Mouse (Mus musculus) cerebellum, postnatal 10 days (tissue): ENCODE results near the gene Nom1.
"Not testable (repeated sequence)": the region's sequence is repeated elsewhere in the genome, so short reads cannot be mapped to it uniquely, and the experiment has no call there.

Experiments used
- DNase-seq, 2 experiments: peaks; one replicate each; pipeline ENCODE4 v3.0.0; 2021; ENCODE audit warnings: mixed read lengths in 2 of 2

Gene Nom1

DNA sequence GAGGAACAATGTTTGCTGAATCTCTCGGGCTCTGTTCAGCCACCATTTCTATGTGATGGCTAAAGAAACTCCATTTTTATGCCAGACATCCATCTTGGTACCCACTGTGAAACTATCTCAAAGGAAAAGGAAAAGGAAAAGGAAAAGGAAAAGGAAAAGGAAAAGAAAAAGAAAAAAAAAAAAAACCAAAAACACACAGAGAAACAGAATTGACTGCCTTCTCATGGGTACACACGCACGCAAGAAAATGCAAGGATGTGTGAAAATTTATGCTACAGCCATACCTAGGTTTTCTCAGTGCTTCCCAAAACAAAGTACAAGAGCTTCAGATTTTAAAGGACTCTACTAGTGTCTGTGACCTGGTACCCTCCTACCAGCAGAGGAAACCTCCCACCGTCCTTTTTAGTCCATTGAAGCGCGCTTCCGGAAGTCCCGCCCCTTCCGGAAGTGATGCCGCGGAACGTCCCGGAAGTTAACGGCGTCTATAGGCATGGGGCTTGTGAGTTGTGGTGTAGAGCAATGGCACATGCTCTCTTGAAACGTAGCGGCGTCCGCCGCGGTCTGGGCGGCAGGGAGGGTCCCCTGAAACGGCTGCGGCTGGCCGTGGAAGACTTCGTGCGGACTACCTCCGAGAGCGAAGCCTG is at the start of gene Nom1:
Nom1 (plus strand) TSS at position 437 of the 644 bp plus-strand sequence.
- DNase-seq = peak; percentile 94 to 95

- DNase-seq = no peak
These were observed 46.9 kb upstream of the Nom1 start for GRCm38 (mm10) chr5:29387591-29387990.

- no peak for DNase-seq
These were observed 46.1 kb upstream of the Nom1 start for GRCm38 (mm10) chr5:29388181-29388943.

- DNase-seq = peak; percentile 92 to 94
These were observed 45.3 kb upstream of the Nom1 start for GRCm38 (mm10) chr5:29388944-29389765.

DNA sequence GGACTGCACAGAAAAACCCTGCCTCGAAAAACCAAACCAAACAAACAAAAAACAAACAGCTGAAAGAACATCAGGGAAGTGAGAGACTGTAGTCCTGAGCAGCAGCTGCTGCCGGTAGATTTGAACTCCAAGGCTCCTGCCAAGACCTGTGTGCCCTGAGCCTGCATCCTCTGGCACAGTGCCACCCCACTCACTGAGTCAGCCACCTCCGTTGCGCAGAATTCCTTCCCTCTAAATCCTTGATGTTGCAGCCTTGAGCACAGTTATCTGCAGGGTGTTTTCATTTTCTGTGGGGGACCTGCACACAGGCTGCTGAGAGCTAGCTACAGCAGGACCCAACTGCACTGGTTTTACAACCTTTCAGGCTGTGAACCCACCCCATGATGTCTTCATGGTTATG is 36.0 kb upstream of the Nom1 start:
- DNase-seq = peak; percentile 47 to 49

DNA sequence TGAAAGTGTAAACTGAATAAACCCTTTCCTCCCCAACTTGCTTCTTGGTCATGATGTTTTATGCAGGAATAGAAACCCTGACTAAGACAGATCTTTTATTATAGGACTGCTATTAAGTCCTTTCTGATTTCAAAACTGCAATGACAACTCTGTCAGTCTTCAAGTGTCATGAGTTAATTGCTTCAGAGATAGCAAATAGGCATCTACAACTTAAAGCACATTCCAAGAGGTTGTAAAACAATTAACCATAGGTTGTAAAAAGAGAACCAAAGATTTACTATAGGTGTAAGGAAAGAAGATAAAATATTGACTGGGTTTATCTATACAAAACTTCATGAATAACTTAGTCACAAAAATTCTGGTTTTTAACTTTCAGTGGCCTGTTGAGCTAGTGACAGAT is 23.6 kb upstream of the Nom1 start:
- no peak for DNase-seq

DNA sequence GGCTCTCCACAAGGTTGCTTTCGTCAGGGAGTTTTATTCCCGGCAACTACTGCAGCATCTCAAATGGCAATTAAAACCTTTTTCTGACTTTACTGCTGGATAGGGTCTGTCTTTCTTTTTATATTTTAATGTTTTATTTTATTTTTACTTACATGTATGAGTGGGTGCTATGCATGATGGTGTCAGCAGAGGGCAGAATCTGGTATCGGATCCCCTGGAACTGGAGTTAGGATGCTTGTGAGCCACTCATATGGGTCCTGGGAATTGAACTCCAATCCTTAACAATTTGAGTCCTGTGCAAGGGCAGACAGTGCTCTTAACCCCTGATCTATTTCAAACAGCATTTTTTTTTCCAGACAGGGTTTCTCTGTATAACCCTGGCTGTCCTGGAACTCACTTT is 21.4 kb upstream of the Nom1 start:
- DNase-seq = no peak

GRCm38 (mm10) chr5:29423330-29423729 is 11.1 kb upstream of the Nom1 start:
- not testable (repeated sequence) for DNase-seq

DNA sequence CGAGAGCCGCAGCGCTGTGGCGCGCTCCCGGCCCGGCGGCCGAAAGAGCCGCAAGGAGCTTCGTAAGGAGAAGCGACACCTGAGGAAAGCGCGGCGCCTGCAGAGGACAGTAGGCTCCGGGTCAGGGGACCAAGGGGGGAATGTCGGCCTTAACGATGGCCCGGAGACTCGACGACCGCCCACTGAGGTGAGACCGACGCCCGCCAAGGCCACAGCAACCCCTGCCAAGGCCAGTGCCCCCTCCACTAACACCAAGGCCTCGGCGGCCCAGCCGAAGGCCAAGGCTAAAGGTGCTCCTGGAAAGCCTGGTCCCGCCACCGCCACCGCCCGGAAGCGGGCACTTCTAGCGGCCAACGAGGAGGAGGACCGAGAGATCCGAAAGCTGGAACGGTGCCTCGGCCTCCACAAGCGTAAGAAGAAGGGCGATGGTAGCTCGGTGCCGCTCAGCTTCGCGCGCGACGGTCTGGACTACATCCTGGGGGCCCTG is 451 bp downstream of the Nom1 start:
- peak; percentile 62 for DNase-seq

DNA sequence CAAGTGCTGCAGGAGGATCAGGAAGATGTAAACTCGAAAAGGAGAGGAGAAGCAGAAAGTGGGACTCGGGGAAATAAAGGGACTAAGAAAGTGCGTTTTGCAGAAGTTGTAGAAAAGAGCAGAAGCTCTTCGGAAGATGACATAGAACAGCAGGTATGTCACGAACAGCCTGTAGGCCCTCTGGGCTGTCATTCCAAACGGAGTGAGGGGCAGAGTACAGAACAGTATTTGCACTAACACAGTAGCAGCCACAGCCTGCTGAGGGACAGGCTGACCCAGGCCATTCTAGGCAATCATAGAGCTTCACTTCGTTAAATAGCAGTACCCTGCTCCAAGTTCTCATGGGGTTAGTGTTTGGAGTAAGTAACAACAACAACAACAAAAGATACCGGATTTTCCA is 1.0 kb downstream of the Nom1 start:
- DNase-seq = no peak

- not testable (repeated sequence) for DNase-seq
These were observed 2.3 kb downstream of the Nom1 start for GRCm38 (mm10) chr5:29436728-29437127.

- no peak for DNase-seq
These were observed 10.8 kb downstream of the Nom1 start for GRCm38 (mm10) chr5:29445275-29445674.

GRCm38 (mm10) chr5:29452352-29452751 is 17.9 kb downstream of the Nom1 start:
- DNase-seq = no peak

DNA sequence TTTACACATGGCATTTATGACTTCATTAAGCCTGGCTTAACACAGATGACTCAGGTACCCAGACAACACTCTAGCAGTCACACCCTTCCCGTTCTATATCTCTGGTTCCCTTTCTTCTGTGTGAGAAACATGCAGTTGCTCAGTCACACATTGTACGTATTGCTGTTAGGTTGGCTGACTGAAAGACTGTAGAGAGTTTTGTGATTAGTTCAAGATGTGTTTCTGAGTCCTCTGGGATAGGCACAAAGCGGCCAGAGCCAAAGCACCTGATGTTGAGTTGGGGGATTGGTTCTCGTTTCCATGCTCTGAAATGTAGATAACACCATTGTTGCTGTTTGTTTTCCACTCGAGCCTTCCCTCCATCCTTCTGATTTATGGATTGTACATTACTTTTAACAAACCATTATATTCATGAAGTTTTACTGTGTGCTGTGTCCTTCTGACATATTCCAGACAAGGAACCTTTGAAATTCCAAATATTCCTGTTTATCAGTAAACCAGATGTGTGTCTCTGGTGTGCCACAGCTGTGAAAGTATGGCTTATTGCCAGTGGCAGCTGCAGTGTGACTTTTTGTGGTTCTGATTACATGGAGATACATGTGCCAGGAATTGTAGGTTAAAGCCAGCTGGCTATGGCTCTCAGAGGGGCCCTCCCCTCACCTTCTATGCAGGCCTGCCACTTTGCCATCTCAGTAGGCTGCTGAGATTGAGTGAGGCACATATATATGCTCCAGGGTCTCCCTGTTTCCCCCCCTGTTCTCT is 22.6 kb downstream of the Nom1 start:
- no peak for DNase-seq

- DNase-seq = no peak
These were observed 28.7 kb downstream of the Nom1 start for GRCm38 (mm10) chr5:29462943-29463686.

GRCm38 (mm10) chr5:29467489-29468350 is 33.3 kb downstream of the Nom1 start:
- DNase-seq = peak in 1 of 2 experiments; percentile 24

DNA sequence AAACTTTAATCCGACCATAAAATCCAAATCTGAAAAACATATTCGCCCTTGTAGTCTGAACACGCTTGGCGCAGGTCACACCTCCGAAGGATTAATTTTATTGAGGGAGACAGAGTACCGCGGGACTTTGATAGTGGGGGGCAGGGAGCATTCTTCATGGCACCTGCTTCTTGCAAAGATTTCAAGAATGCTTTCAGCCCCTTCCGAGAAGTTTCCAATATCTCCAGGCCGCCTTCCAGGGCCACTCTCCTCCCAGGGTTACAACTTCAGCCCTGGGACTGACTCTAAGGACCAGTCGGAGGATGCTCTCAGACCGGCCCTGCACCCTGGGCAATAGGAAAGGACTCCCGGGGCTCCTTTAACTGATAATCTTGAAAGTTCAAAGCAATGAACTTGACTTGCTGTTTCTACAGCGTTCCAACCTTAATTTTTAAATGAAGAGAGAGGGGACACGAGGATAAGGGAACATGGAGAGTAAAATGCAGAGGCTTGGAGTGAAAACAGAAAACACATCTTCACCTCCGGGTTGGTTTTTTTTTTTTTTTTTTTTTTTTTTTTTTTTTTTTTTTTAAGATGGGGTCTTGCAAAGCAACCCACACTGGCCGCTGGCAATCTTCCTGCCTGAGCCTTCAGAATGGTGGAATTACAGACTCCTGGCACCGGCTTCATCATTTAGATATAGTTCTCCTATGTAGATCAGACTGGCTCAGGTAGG is 34.0 kb downstream of the Nom1 start:
- peak in 1 of 2 experiments; percentile 23 for DNase-seq

- DNase-seq = peak in 1 of 2 experiments; percentile 4
These were observed 35.0 kb downstream of the Nom1 start for GRCm38 (mm10) chr5:29469501-29469900.

DNA sequence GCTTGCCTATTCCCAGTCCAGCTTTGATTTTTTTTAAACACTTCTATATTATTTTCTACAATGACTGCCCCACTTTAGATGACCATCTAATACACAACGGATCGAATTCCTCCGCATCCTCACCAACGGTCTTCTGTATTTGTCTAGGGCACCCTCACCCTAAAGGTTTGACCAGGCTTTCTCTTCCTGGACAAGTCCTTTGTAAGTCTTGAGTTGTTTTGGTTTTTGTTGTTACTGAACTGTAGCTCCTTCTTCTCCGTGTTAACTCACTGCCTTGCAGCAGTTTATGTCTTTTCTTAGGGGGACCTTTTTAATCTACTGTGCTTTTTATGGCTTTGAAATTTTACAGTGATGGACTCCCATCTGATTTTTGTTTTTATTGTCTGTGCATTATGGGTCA is 35.8 kb downstream of the Nom1 start:
- DNase-seq = peak in 1 of 2 experiments; percentile 20

DNA sequence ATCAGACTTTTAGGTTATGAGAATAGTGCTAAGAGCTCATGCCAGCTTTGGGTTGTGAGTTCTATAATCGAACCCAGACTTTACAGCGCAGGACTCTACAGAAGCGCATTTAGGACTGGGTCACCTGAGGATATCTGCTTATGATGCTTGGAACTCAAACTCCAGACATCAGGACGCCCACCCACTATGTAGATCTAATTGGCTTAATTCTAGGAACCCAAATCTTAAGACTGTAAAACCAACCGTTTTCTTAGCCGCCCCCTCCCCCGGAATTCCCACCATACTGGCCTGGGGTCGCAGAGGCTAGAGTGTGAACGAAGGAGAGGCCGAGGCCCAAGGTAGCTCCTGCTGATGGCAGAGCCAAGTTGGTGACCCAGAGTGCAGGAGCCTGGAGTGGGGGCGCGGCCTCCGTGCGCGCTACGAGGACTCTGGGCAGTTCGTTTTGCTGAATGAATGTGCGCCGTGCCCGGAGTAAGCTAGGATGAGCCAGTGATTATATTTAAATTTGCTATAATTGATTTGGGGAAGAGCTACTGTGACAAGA is 36.5 kb downstream of the Nom1 start:
- peak in 1 of 2 experiments; percentile 27 for DNase-seq
